ENCODE assay signal across 8 mouse cellular contexts in genomic region chr15:8444890-8445597, GRCm38 (mm10). TPM values are rescaled to one million over a fixed set of nuclear protein-coding genes. Genes with fewer than 3 reads are reported as not detected.
DNase-seq lines count a peak whose midpoint lies in the region; ATAC-seq and TF ChIP-seq lines count a peak whose summit lies in the region.

No protein-coding gene starts in this region.

- peak overlapping the region; percentile 93 for H3K27ac ChIP-seq in hindbrain, embryonic 14.5 days
- peak overlapping the region; percentile 94 for H3K27ac ChIP-seq in left cerebral cortex, adult 2 months
- peak overlapping the region; percentile 39; the same call in 1 of the 2 replicates for H3K27ac ChIP-seq in macrophage

- H3K9ac ChIP-seq in hindbrain, embryonic 14.5 days: peak overlapping the region; percentile 90

- peak overlapping the region; percentile 82 for H3K4me2 ChIP-seq in hindbrain, embryonic 14.5 days (replicated peaks)

- no peaks in the 10 kb centered on the region for H3K27me3 ChIP-seq in hindbrain, embryonic 14.5 days (ENCODE audit: control insufficient read depth, insufficient read depth, low read length)

- peaks cover 34% of the 10 kb centered on the region for H3K4me1 ChIP-seq in hindbrain, embryonic 14.5 days (replicated peaks; ENCODE audit: control insufficient read depth, insufficient read depth, low read length)

- peak; percentile 72 for TF ChIP-seq CTCF in left cerebral cortex, adult 2 months (IDR thresholded peaks at IDR 0.05)

- DNase-seq in WW6 (ENCODE audit: low read depth, low spot score): peak; percentile 68
- peak; percentile 85 to 90 for DNase-seq in cerebellum, postnatal 25 days
- peak; percentile 35 to 57 for DNase-seq in frontal cortex, postnatal 25 days (ENCODE audit: low spot score in 2 of 2)
- DNase-seq in hindbrain, embryonic 14.5 days (ENCODE audit: low spot score): peak; percentile 80
- peak; percentile 68 to 77 for DNase-seq in left cerebral cortex, adult 2 months (ENCODE audit: extremely low spot score in 1 of 2, low spot score in 2 of 2)
- peak; percentile 53 for DNase-seq in retina, postnatal 7 days (ENCODE audit: low read depth, low spot score)
- peak; percentile 55 to 69 for DNase-seq in urinary bladder, adult 18-20 months (ENCODE audit: low spot score in 2 of 2)

- H3K36me3 ChIP-seq in hindbrain, embryonic 14.5 days (replicated peaks; ENCODE audit: control insufficient read depth, insufficient read depth): no peaks in the 10 kb centered on the region
- H3K36me3 ChIP-seq in macrophage (ENCODE audit: inconsistent target): no peaks in the 10 kb centered on the region

- ATAC-seq in hindbrain, embryonic 14.5 days (ENCODE audit: low FRiP score): peak; percentile 70

- peak overlapping the region; percentile 82 for H3K4me3 ChIP-seq in hindbrain, embryonic 14.5 days (replicated peaks; ENCODE audit: low read length)
- peak overlapping the region; percentile 79 for H3K4me3 ChIP-seq in left cerebral cortex, adult 2 months
- H3K4me3 ChIP-seq in macrophage (ENCODE audit: inconsistent target): peak overlapping the region; percentile 62

- peaks cover 65% of the 10 kb centered on the region for H3K79me2 ChIP-seq in macrophage (ENCODE audit: inconsistent target)

- H3K9me3 ChIP-seq in hindbrain, embryonic 14.5 days (ENCODE audit: control insufficient read depth, low read length): no peaks in the 10 kb centered on the region

- intact Hi-C loops in left cerebral cortex, adult 2 months (cut with DNase I): loop anchor here (1.0 to 10.0 kb wide), 3 partner anchors 62 to 280 kb away; partner anchors contain the start of gene Cplane1

- under 1% methylated on average over 49 of the region's 57 CpGs for WGBS in hindbrain, embryonic 14.5 days
- 0% methylated on average over 45 of the region's 57 CpGs for WGBS in macrophage (ENCODE audit: missing documents)

RNA-seq across cellular contexts. Expression of gene Nipbl, which starts 0.8 kb away (rescaled TPM):
- polyA plus RNA-seq in hindbrain, embryonic 14.5 days (2014; fragmentation: Nextera tagmentation; extraction: Ambion mirVana): 16.9 and 18.4 TPM in 2 replicates
- 10 to 100 TPM; 29.9 to 31.4 TPM for total RNA-seq in left cerebral cortex, adult 2 months (2021)
- total RNA-seq in macrophage (2018; cell fraction: chromatin; rRNA removed): 100 to 1,000 TPM in 22 of 26 experiments, 10 to 100 TPM in 4; 71.5 to 180 (median 116) TPM
- 10 to 100 TPM; 24.1 to 48.1 (median 36.7) TPM for total RNA-seq in macrophage (2018; cell fraction: cytosol; rRNA removed)
- total RNA-seq in macrophage (2018; cell fraction: nucleus; rRNA removed): 100 to 1,000 TPM in 2 of 26 experiments, 10 to 100 TPM in 24; 53.0 to 111 (median 70.7) TPM
- 19.9 to 35.0 TPM (median 22.8 TPM) in 3 replicates for polyA plus RNA-seq in macrophage (2018)

Comparison
In these comparisons a context has a peak if more than half of its experiments do, and no peak if none do; other contexts are left out.
1. Peak in every context shown above with its lines: DNase-seq, ATAC-seq, H3K4me3 ChIP-seq and H3K27ac ChIP-seq.
2. H3K27ac ChIP-seq: peak in every context shown above with its lines; median percentile 94 in left cerebral cortex, adult 2 months; 93 in hindbrain, embryonic 14.5 days; 39 in macrophage.